Mouse (Mus musculus) regulatory T cell (primary cell): Measurements from ENCODE around the gene Wfdc16.
"Not testable (repeated sequence)": the region's sequence is repeated elsewhere in the genome, so short reads cannot be mapped to it uniquely, and the experiment has no call there.

Experiments
- in situ Hi-C: fragments of 300-600 bp; cut with MboI, MseI; formaldehyde crosslinking; loops from one replicate; pipeline ENCODE4 v1.15.1; 2025; ENCODE audit warnings: high pct_unique_total_duplicates

The Wfdc16 gene

DNA sequence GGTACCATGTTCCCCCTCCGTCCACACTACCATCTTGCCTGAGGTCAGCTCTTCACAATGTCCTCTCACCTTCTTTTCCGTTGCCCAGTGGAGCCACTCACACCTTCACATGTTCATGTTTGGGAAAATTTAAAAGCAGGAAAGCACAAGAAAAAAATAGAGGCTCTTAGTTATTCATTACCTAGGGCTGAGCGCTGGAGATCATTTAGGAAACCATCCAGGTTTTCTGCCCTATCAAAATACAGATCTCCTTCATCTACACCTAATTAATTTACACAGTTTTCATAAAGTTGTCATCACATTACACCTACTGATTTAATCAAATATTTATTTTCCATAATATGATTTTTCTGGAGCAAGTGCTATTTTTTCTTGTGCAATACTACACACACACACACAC, at the start of gene Wfdc16:
Gene Wfdc16 (minus strand): TSS at position 101 of the 400 bp plus-strand sequence.
- in situ Hi-C loops, result no loop called here

GRCm38 (mm10) chr2:164684807-164685206, 46.2 kb upstream of the Wfdc16 start, which contains the start of gene Wfdc13:
Wfdc13 (plus strand) TSS chr2:164685107.
- in situ Hi-C loops, result no loop called here

- in situ Hi-C loops, result no loop called here
These were observed 41.3 kb upstream of the Wfdc16 start for GRCm38 (mm10) chr2:164679906-164680305.

DNA sequence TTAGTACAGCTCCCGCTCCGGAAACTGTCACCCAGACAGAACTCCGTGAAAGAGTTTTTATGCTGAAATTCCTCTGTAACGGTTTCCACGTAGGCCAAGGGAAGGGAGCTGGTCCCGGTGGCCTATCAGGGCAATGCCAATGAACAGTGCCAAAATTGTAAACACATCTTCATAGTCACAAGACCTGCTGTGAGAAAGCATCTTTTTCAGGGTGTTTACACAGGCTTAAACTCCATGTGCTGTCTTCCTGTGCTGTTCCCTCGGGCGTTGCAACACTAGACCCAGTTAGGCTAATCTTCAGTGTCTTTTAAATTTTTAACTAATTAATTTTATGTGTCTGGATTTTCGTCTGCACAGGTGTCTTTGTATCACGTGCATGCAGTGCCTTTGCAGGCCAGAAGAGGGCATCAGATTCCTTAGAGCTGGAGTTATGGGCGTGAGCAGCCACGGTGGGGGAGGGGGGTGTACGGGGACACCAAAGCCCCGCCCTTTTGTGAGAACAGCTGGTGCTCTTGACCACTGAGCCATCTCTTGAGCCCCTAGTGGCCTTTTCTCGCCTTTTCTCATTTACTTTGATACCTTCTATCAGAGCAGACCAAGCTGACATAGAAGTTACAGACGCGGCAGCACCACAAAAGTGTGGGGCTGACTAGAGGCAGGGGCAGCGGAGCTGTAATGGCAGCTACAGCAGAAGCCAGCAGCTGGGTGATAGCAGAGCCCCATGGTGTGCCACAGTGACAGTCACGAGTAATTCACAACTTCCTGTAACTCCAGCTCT, 40.4 kb upstream of the Wfdc16 start:
- in situ Hi-C loops, result no loop called here

DNA sequence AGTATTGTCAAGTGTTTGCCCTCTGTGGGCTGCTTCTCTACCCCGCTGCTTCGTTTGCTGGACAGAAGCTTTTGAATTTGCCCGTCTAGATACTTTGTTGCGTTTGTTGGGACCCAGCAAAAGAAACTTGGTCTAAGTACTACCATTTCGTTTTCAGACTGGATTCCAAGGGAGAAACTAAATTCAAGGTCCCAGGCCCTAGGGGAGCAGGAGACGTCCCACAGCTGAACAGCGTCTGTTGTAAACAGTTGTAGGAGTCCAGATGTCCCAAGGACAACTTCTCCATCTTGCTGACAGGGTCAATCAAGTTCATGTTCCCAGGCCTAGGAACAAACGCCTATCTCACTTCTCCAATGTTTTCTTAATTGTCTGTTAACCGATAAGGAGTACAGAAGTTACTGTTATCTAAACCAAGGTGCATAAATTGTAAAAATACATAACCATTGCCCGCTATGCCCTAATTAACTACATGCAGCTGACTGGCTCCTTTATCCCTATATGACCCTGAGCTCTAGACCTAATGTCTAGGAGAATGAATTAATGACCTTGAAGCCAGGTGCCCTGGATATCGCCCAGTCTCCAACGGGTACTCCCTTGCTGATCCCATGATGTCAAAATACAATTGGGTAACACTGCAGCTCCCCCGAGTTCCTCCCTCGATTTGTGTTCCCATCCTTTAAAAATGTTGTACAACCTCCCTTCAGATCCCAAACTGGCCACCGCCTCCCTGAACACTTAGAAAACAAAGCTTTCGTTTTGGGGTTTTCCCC, 38.5 kb upstream of the Wfdc16 start:
- in situ Hi-C loops, result no loop called here

GRCm38 (mm10) chr2:164676103-164676502, 37.5 kb upstream of the Wfdc16 start:
- in situ Hi-C loops, result no loop called here

DNA sequence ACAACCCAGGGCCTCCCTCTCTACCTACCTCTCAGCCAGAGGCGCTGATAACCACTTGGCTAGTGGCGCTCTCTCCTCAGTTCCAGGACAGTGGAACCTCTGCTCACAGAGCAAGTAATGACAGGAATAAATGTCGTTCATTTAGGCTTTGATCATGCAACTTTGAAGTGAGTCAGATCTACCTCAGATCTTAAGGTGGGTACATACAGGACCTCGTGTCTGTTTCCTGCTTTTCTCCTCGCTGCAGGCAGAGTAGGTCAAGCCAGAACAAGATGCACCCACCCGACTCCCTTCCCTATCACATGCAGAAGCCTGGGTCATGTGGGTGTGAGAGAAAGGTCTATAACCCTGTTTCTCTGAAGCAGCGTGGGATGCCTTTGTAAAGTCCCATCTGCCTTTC, 35.4 kb upstream of the Wfdc16 start, which contains the start of gene Wfdc11:
Gene Wfdc11 (minus strand): TSS at position 101 of the 400 bp plus-strand sequence.
- in situ Hi-C loops, result no loop called here

- in situ Hi-C loops, result no loop called here
These were observed 32.3 kb upstream of the Wfdc16 start for GRCm38 (mm10) chr2:164670938-164671337.

GRCm38 (mm10) chr2:164670261-164670660, 31.7 kb upstream of the Wfdc16 start:
- in situ Hi-C loops, result no loop called here

DNA sequence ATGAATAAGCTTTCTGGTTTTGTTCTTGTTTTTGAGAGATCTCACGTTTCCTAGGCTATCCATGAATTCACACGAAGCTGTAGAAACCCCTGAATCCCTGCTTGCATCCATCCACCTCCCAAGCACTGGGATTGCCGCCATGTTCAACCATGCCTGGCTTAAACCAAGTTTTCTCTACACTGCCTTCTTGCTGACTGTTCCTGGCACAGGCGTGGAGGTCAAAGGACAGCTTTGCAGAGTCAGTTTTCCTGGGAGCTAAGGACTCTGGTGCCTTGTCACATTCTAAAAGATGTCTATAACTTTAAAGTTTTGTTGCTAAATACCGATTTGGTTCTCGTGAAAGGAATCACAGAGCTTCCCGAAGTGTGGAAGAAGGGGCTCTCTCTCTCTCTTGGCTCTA, 26.3 kb upstream of the Wfdc16 start:
- in situ Hi-C loops, result no loop called here

DNA sequence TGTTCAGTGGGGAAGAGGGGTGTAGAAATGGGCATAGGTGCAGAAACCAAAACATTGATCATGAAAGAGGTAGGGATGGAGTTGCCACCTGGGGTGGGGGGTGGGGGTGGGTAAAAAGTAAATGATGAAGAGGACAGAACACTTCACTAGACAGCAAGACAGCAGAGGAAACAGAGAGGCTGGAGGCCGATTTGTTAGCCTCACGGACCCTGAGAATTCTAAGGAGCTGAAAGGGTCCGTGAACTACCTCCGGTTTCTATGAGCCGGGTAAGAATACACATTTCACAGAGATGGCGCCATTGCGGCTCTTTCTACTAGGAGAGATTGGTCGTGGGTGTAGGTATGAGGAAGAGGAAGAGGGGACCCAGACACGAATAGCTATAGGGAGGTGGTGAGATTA, 17.9 kb upstream of the Wfdc16 start, which contains the start of gene Wfdc9:
Gene Wfdc9 (minus strand): TSS at position 101 of the 400 bp plus-strand sequence.
- in situ Hi-C loops, result loop anchor here (5.0 kb wide), 1 partner anchor 619 kb away; no protein-coding TSS in a partner anchor

DNA sequence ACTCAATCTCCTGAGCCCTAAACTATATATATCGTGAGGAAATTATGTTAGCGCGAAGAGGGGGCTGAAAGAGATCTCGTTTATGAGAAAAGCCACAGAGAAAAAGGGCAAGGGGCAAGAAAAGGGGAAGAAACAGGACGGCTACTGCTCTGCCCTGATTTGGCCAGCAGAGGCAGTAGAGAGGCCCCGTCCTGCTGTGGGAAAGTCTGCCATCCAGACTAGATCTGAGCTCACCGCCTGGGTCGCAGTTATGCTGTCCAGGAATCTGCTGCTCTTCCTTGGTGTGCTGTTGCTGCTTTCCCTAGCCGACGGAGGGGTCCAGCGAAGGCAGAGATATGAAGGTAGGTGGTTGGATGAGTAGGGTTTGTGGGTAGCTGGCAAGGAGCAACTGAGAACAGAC, 17.3 kb upstream of the Wfdc16 start, which contains the start of gene Wfdc10:
Gene Wfdc10 (plus strand): TSS at position 189 of the 400 bp plus-strand sequence.
- in situ Hi-C loops, result loop anchor here (5.0 kb wide), 1 partner anchor 619 kb away; no protein-coding TSS in a partner anchor

GRCm38 (mm10) chr2:164641881-164642673, 3.5 kb upstream of the Wfdc16 start:
- in situ Hi-C loops, result no loop called here

GRCm38 (mm10) chr2:164641129-164641528, 2.5 kb upstream of the Wfdc16 start:
- in situ Hi-C loops, result no loop called here

DNA sequence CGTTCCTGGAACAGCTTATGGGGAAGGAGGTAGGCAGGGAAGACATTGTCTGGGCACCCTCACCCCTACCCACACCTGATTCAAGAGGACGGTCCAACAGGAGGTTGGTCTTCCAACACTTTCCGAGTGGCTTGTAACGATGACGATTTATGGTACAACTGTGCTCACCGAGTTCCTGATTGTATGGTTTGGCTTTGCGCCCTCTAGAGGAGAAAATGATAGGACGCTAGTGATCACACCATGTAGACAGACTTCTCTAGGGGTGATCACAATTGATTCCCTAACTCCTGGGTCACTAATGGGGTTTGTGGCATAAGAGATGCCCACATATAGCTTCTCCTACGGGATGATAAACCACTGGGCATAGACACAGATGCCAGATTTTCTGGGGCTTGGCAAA, 3.3 kb downstream of the Wfdc16 start:
- in situ Hi-C loops, result no loop called here

GRCm38 (mm10) chr2:164621775-164622174, 16.8 kb downstream of the Wfdc16 start:
- in situ Hi-C loops, result no loop called here

DNA sequence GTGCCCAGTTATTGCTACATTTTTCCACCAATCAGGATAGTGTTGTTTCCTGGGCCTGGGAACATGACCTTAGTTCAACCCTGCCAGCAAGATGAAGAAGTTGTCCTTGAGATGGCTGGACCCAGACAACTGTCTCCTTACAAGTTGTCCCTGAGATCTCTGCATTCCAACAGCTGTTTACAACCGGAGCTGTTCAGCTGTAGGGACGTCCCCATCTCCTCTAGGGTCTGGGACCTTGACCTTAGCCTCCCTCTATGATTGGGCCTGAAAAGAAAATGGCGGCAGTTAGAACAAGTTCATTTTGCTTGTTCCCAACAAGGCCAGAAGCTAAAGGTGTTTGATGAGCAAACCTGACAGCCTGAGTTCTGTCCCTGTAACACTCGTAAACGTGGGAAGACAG, 19.5 kb downstream of the Wfdc16 start:
- in situ Hi-C loops, result loop anchor here (5.0 kb wide), 1 partner anchor 37 kb away; no protein-coding TSS in a partner anchor

DNA sequence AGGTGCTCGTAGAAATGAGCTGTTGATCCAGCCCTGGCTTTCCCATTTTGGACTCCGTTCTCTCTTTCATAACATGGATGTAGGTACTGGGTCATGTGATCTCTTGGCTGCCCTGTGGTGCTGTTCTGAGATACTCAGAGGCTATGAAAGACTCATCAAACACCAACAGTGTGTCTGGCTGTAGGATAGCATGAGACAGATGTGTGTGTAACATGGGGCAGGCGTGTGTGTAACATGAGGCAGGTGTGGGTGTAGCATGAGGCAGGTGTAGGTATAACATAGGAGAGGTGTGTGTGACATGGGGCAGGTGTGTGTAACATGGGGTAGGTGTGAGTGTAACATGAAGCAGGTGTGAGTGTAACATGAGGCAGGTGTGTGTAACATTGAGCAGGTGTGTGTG, 23.2 kb downstream of the Wfdc16 start:
- in situ Hi-C loops, result loop anchor here (5.0 kb wide), 1 partner anchor 33 kb away; no protein-coding TSS in a partner anchor

DNA sequence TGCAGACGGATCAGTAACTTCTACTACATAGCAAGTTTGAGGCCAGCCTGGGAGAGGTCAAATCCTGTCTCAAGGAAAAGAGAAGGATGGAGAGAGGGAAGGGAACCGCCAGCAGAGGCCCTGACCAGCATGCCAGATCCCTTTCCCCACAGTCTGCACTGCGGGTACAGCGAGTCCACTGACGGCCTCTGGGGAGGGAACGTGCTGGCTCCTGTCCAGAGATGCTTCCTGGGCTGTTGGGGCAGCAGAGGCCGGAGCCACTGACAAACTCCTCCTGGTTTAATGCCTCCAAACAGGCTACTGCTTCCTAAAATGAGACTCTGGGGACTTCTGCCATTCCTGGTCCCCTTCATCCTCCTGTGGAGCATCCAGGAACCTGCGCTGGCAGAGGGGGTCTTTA, 25.1 kb downstream of the Wfdc16 start, which contains the start of the genes Wfdc6b and Wfdc8:
Gene Wfdc6b (plus strand): TSS at position 52 of the 400 bp plus-strand sequence.
Gene Wfdc8 (minus strand): TSS at position 156 of the 400 bp plus-strand sequence.
- in situ Hi-C loops, result not testable (repeated sequence)

DNA sequence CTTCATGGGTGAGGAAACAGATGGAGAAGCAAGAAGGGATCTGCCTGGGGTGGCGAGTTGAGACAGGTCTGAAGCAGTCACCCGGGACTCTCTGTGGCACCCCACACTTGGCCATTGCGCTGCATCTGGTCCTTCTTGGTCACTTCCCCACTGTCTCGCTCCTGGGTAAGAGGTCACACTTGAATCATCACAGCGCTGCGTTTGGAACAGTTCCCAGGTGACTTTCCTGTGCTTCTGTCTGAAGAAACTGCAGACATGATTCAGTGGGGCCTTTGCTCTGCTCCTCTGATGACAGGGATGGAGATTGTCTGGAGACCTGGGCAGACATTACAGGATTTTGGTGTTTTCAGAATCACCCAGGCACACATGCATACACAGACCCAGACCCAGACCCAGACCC, 29.8 kb downstream of the Wfdc16 start:
- in situ Hi-C loops, result no loop called here

- in situ Hi-C loops, result no loop called here
These were observed 34.2 kb downstream of the Wfdc16 start for GRCm38 (mm10) chr2:164604411-164604810.
